Mouse (Mus musculus): ENCODE measurements around the gene Pgpep1l. TPM values are rescaled to one million over a fixed set of nuclear protein-coding genes. Genes with fewer than 3 reads are reported as not detected.

Gene Pgpep1l
- not detected in 2 replicates for polyA plus RNA-seq (2015; fragmentation: Nextera tagmentation; extraction: Ambion mirVana)

GRCm38 (mm10) chr7:68264028-68264453, at the start of gene Pgpep1l:
Gene Pgpep1l (minus strand): TSS chr7:68264233.

GRCm38 (mm10) chr7:68273515-68273914, 9.5 kb upstream of the Pgpep1l start, which contains the start of gene Fam169b:
Gene Fam169b (plus strand): TSS chr7:68273839.

Other genes starting within 250 kb of the Pgpep1l start
- gene Fam169b, start 9.6 kb upstream of the Pgpep1l start, polyA plus RNA-seq (2015; fragmentation: Nextera tagmentation; extraction: Ambion mirVana): 0.53 and 1.5 TPM in 2 replicates